Mouse (Mus musculus): ENCODE measurements around the gene Epb41l2. TPM values are rescaled to one million over a fixed set of nuclear protein-coding genes. Genes with fewer than 3 reads are reported as not detected.

Gene Epb41l2
- polyA plus RNA-seq, 1 experiment from 2014 or later, result 46.4 TPM

DNA sequence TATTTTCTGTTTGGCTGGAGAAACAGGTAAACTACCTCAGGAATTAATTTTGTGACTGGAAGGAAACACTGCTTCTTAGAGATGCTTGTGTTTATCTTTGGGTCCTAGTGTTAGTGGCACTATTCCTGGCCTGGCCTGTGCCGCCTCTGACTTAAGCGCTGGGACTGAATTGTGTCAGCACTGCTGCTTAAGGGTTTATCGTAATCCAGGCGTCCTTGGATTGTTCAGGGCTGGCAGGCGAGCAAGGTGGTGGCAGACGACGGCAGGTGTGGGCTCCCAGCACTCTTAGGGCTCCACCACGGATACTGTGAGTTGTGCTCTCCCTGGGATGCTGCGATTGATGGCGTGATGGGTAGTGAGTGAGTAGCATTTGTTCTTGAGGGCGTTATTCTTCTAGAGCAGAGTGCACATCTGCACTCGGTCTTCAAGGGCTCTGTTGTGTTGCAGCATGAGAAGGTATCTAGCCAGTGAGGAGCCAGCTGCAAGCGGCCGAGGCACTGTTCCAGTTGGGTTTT, 48.6 kb downstream of the Epb41l2 start:
- H3K9me3 ChIP-seq (ENCODE audit: control insufficient read depth, low read length), result no peaks in the 10 kb centered on the region
- WGBS, result 92% methylated on average over 14 of the region's 14 CpGs
- H3K9ac ChIP-seq (ENCODE audit: low read length), result no peak overlapping the region
- no peak overlapping the region for H3K4me3 ChIP-seq (ENCODE audit: low read depth, low read length)
- no peaks in the 10 kb centered on the region for H3K4me1 ChIP-seq (replicated peaks; ENCODE audit: control insufficient read depth, insufficient read depth, low read length)
- H3K4me2 ChIP-seq (ENCODE audit: low read depth, low read length, severe bottlenecking), result no peak overlapping the region
- H3K36me3 ChIP-seq (ENCODE audit: control insufficient read depth, insufficient read depth, low read length), result no peaks in the 10 kb centered on the region
- ATAC-seq (replicated peaks; ENCODE audit: low FRiP score) (no peak), DNase-seq (ENCODE audit: low spot score) (no peak)
- H3K27me3 ChIP-seq (ENCODE audit: control insufficient read depth, insufficient read depth, low read length), result no peaks in the 10 kb centered on the region
- no peak overlapping the region for H3K27ac ChIP-seq (ENCODE audit: low read depth, low read length)

DNA sequence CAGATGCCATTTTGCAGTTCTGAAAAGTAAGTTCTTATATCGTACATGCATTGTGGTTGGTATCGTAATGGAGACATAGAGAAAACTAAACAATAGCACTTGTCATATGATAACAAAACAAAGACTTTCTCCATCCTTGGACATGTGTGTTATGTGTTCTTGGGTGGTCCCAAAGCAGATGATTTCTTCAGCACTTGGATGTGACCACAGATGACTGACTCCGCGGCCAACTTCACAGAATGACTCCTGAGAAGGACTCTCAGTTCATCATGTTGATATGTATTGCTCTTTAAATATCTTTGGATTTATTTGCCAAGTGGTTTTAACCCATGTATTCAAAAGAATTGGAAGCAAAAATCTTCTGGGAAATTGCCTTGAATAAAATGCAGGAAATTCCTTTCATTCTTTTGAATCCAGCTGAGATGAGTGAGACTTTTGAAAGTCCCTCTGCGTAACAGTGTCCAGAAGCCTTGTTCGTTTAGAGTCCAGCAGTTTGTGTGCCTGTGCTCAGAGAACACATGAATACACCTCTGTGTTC, 52.3 kb downstream of the Epb41l2 start:
- no peak overlapping the region for H3K4me3 ChIP-seq (ENCODE audit: low read depth, low read length)
- no peak for ATAC-seq (replicated peaks; ENCODE audit: low FRiP score)
- H3K27ac ChIP-seq (ENCODE audit: low read depth, low read length), result no peak overlapping the region
- no peaks in the 10 kb centered on the region for H3K36me3 ChIP-seq (ENCODE audit: control insufficient read depth, insufficient read depth, low read length)
- WGBS, result 82% methylated on average over 6 of the region's 6 CpGs
- no peaks in the 10 kb centered on the region for H3K4me1 ChIP-seq (replicated peaks; ENCODE audit: control insufficient read depth, insufficient read depth, low read length)
- DNase-seq (ENCODE audit: low spot score), result no peak
- H3K9ac ChIP-seq (ENCODE audit: low read length), result no peak overlapping the region
- no peaks in the 10 kb centered on the region for H3K9me3 ChIP-seq (ENCODE audit: control insufficient read depth, low read length)
- no peak overlapping the region for H3K4me2 ChIP-seq (ENCODE audit: low read depth, low read length, severe bottlenecking)
- H3K27me3 ChIP-seq (ENCODE audit: control insufficient read depth, insufficient read depth, low read length), result no peaks in the 10 kb centered on the region

DNA sequence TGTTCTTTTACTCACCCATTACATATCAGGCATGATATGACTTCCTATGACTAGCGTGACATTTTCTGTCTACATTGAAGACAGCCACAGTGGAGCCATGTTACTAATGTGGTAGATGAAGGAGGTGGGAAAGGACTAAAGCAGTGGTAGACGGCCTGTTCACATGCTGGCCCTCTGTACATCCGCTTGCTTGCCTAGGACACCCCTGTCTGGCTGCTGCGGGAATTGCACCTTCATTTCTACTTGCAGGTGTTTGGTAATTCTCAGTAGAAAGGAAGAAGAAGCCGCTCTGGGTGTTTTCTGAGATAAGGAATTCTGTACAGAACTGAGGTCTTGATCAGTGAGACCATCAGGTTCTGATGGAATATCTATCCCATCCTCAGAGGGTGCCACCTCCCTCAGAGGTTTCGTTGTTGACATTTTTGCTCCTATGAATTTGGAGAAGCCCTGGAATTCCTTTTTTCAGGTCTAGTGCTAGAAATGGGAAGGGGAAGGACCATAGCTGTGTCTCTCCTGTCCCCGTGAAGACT, 55.7 kb downstream of the Epb41l2 start:
- no peak overlapping the region for H3K4me3 ChIP-seq (ENCODE audit: low read depth, low read length)
- H3K27ac ChIP-seq (ENCODE audit: low read depth, low read length), result no peak overlapping the region
- H3K4me1 ChIP-seq (replicated peaks; ENCODE audit: control insufficient read depth, insufficient read depth, low read length), result no peaks in the 10 kb centered on the region
- DNase-seq (ENCODE audit: low spot score) (no peak), ATAC-seq (replicated peaks; ENCODE audit: low FRiP score) (no peak)
- H3K36me3 ChIP-seq (ENCODE audit: control insufficient read depth, insufficient read depth, low read length), result no peaks in the 10 kb centered on the region
- no peaks in the 10 kb centered on the region for H3K27me3 ChIP-seq (ENCODE audit: control insufficient read depth, insufficient read depth, low read length)
- 82% methylated on average over 7 of the region's 7 CpGs for WGBS
- no peak overlapping the region for H3K4me2 ChIP-seq (ENCODE audit: low read depth, low read length, severe bottlenecking)
- H3K9ac ChIP-seq (ENCODE audit: low read length), result no peak overlapping the region
- H3K9me3 ChIP-seq (ENCODE audit: control insufficient read depth, low read length), result no peaks in the 10 kb centered on the region

DNA sequence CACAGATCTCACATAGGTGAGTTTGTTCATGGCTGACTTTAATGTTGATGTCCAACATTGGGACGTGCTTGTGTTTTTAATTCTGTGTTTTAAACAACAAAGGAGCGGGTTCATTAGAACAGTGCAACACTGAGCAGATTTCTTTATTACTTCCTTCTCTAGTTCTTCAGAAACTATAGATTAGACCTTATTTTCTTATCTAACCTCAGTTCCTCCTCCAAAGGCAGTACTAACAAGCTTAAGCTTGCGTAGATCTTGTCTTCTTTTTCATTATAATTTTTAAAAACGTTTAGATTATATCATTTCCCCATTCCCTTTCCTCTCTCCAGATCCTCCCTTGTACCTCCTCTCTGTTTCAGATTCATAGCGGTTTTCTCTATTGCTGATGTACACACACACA, 57.1 kb downstream of the Epb41l2 start:
- H3K9ac ChIP-seq (ENCODE audit: low read length), result no peak overlapping the region
- H3K27ac ChIP-seq (ENCODE audit: low read depth, low read length), result no peak overlapping the region
- 89% methylated on average over 5 of the region's 5 CpGs for WGBS
- ATAC-seq (replicated peaks; ENCODE audit: low FRiP score) (no peak), DNase-seq (ENCODE audit: low spot score) (no peak)
- H3K4me2 ChIP-seq (ENCODE audit: low read depth, low read length, severe bottlenecking), result no peak overlapping the region
- no peak overlapping the region for H3K4me3 ChIP-seq (ENCODE audit: low read depth, low read length)
- H3K4me1 ChIP-seq (replicated peaks; ENCODE audit: control insufficient read depth, insufficient read depth, low read length), result no peaks in the 10 kb centered on the region
- H3K36me3 ChIP-seq (ENCODE audit: control insufficient read depth, insufficient read depth, low read length), result no peaks in the 10 kb centered on the region
- no peaks in the 10 kb centered on the region for H3K9me3 ChIP-seq (ENCODE audit: control insufficient read depth, low read length)
- H3K27me3 ChIP-seq (ENCODE audit: control insufficient read depth, insufficient read depth, low read length), result no peaks in the 10 kb centered on the region

DNA sequence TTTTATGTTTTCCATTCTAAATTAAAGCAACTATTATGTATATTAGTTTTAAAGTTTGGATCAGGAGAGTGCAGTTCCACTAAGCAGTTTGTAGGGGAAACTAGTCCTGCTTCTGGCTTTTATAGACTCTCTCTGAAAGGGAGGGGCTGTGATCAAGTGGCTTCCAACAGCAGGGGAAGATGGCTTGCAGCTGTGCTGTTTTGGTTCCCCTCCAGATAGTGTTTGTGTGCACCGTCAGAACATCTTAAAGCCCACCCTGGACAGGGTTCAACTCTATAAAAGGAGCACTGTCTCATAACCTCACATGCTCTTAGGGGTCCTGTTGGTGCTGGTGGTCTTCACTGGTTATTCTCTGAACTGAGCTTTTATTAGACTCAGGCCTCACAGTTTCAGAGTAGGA, 66.5 kb downstream of the Epb41l2 start:
- DNase-seq (ENCODE audit: low spot score), result no peak
- WGBS, result 39% methylated on average over 1 of the region's 1 CpGs
- no peaks in the 10 kb centered on the region for H3K27me3 ChIP-seq (ENCODE audit: control insufficient read depth, insufficient read depth, low read length)
- H3K36me3 ChIP-seq (ENCODE audit: control insufficient read depth, insufficient read depth, low read length), result no peaks in the 10 kb centered on the region
- no peak overlapping the region for H3K27ac ChIP-seq (ENCODE audit: low read depth, low read length)
- H3K4me3 ChIP-seq (ENCODE audit: low read depth, low read length), result no peak overlapping the region
- no peak overlapping the region for H3K9ac ChIP-seq (ENCODE audit: low read length)
- H3K9me3 ChIP-seq (ENCODE audit: control insufficient read depth, low read length), result no peaks in the 10 kb centered on the region
- no peak for ATAC-seq (replicated peaks; ENCODE audit: low FRiP score)
- no peaks in the 10 kb centered on the region for H3K4me1 ChIP-seq (replicated peaks; ENCODE audit: control insufficient read depth, insufficient read depth, low read length)
- no peak overlapping the region for H3K4me2 ChIP-seq (ENCODE audit: low read depth, low read length, severe bottlenecking)

DNA sequence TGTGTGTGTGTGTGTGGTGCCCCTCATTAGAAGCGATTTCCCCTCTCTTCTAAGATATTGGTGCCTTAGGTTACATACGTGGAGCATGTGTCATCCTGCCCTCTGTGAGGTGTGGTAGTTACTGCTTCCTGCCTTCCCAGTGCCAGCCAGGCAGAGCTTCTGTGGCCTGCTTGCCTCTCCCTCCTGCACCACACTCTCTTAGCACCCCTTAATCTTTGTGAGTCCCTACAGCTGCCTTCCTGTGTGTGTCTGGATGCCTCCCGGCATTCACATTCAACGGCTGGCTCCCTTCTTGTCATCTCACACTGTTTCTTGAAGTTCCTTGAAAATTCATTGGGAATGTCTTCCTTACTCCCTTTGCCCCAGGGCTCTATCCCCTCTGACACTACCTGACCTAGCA, 67.2 kb downstream of the Epb41l2 start:
- Histone ChIP-seq H3K9me3 (ENCODE audit: control insufficient read depth, low read length) (no peaks in the 10 kb centered on the region), H3K27me3 (ENCODE audit: control insufficient read depth, insufficient read depth, low read length) (no peaks in the 10 kb centered on the region), H3K9ac (ENCODE audit: low read length) (no peak overlapping the region), H3K27ac (ENCODE audit: low read depth, low read length) (no peak overlapping the region), H3K4me2 (ENCODE audit: low read depth, low read length, severe bottlenecking) (no peak overlapping the region), H3K4me1 (replicated peaks; ENCODE audit: control insufficient read depth, insufficient read depth, low read length) (no peaks in the 10 kb centered on the region), H3K4me3 (ENCODE audit: low read depth, low read length) (no peak overlapping the region), H3K36me3 (ENCODE audit: control insufficient read depth, insufficient read depth, low read length) (no peaks in the 10 kb centered on the region)
- 80% methylated on average over 4 of the region's 4 CpGs for WGBS
- DNase-seq (ENCODE audit: low spot score) (no peak), ATAC-seq (replicated peaks; ENCODE audit: low FRiP score) (no peak)

DNA sequence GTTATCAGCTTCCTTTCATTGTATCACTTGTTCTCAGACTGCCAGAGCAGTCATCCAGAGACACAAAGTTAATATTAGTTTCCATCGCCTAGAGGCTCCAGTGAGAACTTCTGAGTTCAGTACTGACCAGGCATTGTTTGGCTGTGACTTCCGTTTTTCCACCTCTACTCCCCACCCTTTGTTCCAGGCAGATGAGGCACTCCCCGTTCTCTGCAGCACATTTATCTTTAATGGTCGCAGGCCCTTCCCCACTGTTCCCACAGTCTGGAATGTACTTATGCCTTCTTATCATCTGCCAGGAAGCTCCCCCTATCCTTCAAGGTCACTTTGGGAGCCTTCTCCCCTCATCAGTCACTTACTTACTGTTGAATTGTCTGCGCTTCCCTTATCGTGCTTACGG, 67.9 kb downstream of the Epb41l2 start:
- no peaks in the 10 kb centered on the region for H3K36me3 ChIP-seq (ENCODE audit: control insufficient read depth, insufficient read depth, low read length)
- H3K9ac ChIP-seq (ENCODE audit: low read length), result no peak overlapping the region
- no peak overlapping the region for H3K27ac ChIP-seq (ENCODE audit: low read depth, low read length)
- H3K27me3 ChIP-seq (ENCODE audit: control insufficient read depth, insufficient read depth, low read length), result no peaks in the 10 kb centered on the region
- no peak for DNase-seq (ENCODE audit: low spot score)
- H3K4me2 ChIP-seq (ENCODE audit: low read depth, low read length, severe bottlenecking), result no peak overlapping the region
- 77% methylated on average over 7 of the region's 7 CpGs for WGBS
- no peak overlapping the region for H3K4me3 ChIP-seq (ENCODE audit: low read depth, low read length)
- H3K9me3 ChIP-seq (ENCODE audit: control insufficient read depth, low read length), result no peaks in the 10 kb centered on the region
- no peak for ATAC-seq (replicated peaks; ENCODE audit: low FRiP score)
- H3K4me1 ChIP-seq (replicated peaks; ENCODE audit: control insufficient read depth, insufficient read depth, low read length), result no peaks in the 10 kb centered on the region

DNA sequence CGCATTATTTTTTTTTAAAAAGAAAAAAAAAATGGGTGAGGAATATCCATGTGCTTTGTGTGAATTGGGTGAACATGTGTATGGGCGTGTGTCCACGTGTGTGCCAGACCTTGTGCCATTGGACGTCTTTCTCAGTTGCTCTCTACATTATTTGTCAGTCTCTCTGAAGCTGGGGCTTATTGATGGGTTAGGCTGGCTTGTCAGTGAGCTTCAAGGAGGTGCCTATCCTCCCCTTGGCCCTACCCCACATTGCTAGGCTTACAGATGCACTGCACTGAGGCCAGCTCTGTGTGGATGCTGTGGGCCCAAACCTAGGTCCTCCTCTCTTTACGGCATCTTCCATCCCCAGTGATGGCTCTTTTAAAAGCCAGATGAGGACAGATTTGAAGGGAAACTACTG, 69.1 kb downstream of the Epb41l2 start:
- Histone ChIP-seq H3K27me3 (ENCODE audit: control insufficient read depth, insufficient read depth, low read length) (no peaks in the 10 kb centered on the region), H3K9ac (ENCODE audit: low read length) (no peak overlapping the region), H3K36me3 (ENCODE audit: control insufficient read depth, insufficient read depth, low read length) (no peaks in the 10 kb centered on the region), H3K27ac (ENCODE audit: low read depth, low read length) (no peak overlapping the region), H3K4me2 (ENCODE audit: low read depth, low read length, severe bottlenecking) (no peak overlapping the region), H3K4me1 (replicated peaks; ENCODE audit: control insufficient read depth, insufficient read depth, low read length) (0 out of 2 replicates have a peak, but pooled peaks cover 2% of the 10 kb centered on the region), H3K9me3 (ENCODE audit: control insufficient read depth, low read length) (no peaks in the 10 kb centered on the region), H3K4me3 (ENCODE audit: low read depth, low read length) (no peak overlapping the region)
- DNase-seq (ENCODE audit: low spot score), result no peak
- ATAC-seq (replicated peaks; ENCODE audit: low FRiP score), result no peak
- 93% methylated on average over 5 of the region's 5 CpGs for WGBS

DNA sequence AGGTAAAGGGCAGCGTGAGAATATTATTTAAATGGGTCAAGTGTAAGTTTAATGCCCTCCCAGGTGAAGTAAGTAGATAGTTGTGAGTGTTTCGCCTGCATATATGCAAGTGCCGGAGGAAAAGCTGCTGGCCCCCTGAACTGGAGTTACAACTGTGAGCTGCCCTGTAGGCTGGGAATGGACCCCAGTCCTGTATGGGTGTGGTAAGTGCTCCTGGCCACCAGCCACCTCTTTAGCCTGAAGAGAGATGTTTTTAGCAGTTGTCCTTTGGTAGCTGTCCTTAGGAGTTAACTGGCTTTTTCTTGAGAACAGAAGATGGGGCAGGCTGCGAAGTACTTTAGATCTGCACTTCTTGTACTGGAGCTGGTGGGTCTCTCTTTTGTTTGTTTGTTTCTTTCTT, 69.7 kb downstream of the Epb41l2 start:
- no peaks in the 10 kb centered on the region for H3K9me3 ChIP-seq (ENCODE audit: control insufficient read depth, low read length)
- H3K9ac ChIP-seq (ENCODE audit: low read length), result no peak overlapping the region
- H3K4me1 ChIP-seq (replicated peaks; ENCODE audit: control insufficient read depth, insufficient read depth, low read length), result 0 out of 2 replicates have a peak, but pooled peaks cover 4% of the 10 kb centered on the region
- no peak overlapping the region for H3K4me3 ChIP-seq (ENCODE audit: low read depth, low read length)
- H3K27me3 ChIP-seq (ENCODE audit: control insufficient read depth, insufficient read depth, low read length), result no peaks in the 10 kb centered on the region
- 90% methylated on average over 4 of the region's 4 CpGs for WGBS
- no peak for ATAC-seq (replicated peaks; ENCODE audit: low FRiP score)
- no peak overlapping the region for H3K4me2 ChIP-seq (ENCODE audit: low read depth, low read length, severe bottlenecking)
- no peak for DNase-seq (ENCODE audit: low spot score)
- no peak overlapping the region for H3K27ac ChIP-seq (ENCODE audit: low read depth, low read length)
- no peaks in the 10 kb centered on the region for H3K36me3 ChIP-seq (ENCODE audit: control insufficient read depth, insufficient read depth, low read length)

Measured in forebrain, embryonic 11.5 days (tissue).